Mouse (Mus musculus) mouse embryonic stem cell (cell line): ENCODE data around the gene Tulp3.

Experiments used
- in situ Hi-C, 2 experiments: fragments of 300-500 bp; cut with MboI; formaldehyde crosslinking; loops; 1 replicate in 1 of 2; 3 replicates in 1 of 2; pipeline ENCODE4 v1.14.3; 2019 to 2020; ENCODE audit warnings: low sequenced_read_pairs in 2 of 2, low pct_unique_long_range_greater_than_20kb in 1 of 2, mixed read lengths in 1 of 2; ENCODE audit not compliant: unreplicated experiment in 1 of 2

The Tulp3 gene

GRCm38 (mm10) chr6:128363007-128363825, 7.6 kb upstream of the Tulp3 start:
- in situ Hi-C loops = no loop called here

- in situ Hi-C loops = no loop called here
Observed at GRCm38 (mm10) chr6:128362381-128363006, 6.8 kb upstream of the Tulp3 start, which contains the start of the genes Rhno1 and Foxm1. Gene Rhno1 (minus strand): TSS chr6:128362911. Gene Foxm1 (plus strand): TSS chr6:128362967.

GRCm38 (mm10) chr6:128361901-128362300, 6.2 kb upstream of the Tulp3 start:
- in situ Hi-C loops = no loop called here

GRCm38 (mm10) chr6:128358999-128359398, 3.3 kb upstream of the Tulp3 start:
- in situ Hi-C loops = loop anchor here in 1 of 2 experiments (5.0 kb wide), 1 partner anchor 42 kb away; no protein-coding TSS in a partner anchor

- in situ Hi-C loops = loop anchor here in 1 of 2 experiments (5.0 kb wide), 1 partner anchor 38 kb away; no protein-coding TSS in a partner anchor
Observed at GRCm38 (mm10) chr6:128355201-128355681, 410 bp downstream of the Tulp3 start.

- in situ Hi-C loops = loop anchor here in 1 of 2 experiments (5.0 kb wide), 1 partner anchor 37 kb away; no protein-coding TSS in a partner anchor
Observed at GRCm38 (mm10) chr6:128354140-128354539, 1.5 kb downstream of the Tulp3 start.

- in situ Hi-C loops = loop anchor here in 1 of 2 experiments (5.0 kb wide), 1 partner anchor 32 kb away; no protein-coding TSS in a partner anchor
Observed at GRCm38 (mm10) chr6:128349711-128350110, 5.9 kb downstream of the Tulp3 start.

- in situ Hi-C loops = no loop called here
Observed at GRCm38 (mm10) chr6:128346782-128347181, 8.9 kb downstream of the Tulp3 start.

- in situ Hi-C loops = no loop called here
Observed at GRCm38 (mm10) chr6:128345623-128346022, 10.0 kb downstream of the Tulp3 start.

- in situ Hi-C loops = no loop called here
Observed at GRCm38 (mm10) chr6:128341956-128342723, 13.5 kb downstream of the Tulp3 start.

GRCm38 (mm10) chr6:128338876-128339275, 16.8 kb downstream of the Tulp3 start:
- in situ Hi-C loops = no loop called here

- in situ Hi-C loops = no loop called here
Observed at GRCm38 (mm10) chr6:128337467-128337866, 18.2 kb downstream of the Tulp3 start.

GRCm38 (mm10) chr6:128334397-128335124, 21.1 kb downstream of the Tulp3 start:
- in situ Hi-C loops = no loop called here

- in situ Hi-C loops = loop anchor here (5.0 kb wide), 2 partner anchors 34 to 39 kb away; partner anchors contain the start of gene Tulp3 (in 1 of the 2)
Observed at GRCm38 (mm10) chr6:128318317-128318716, 37.3 kb downstream of the Tulp3 start.

GRCm38 (mm10) chr6:128315597-128315996, 40.1 kb downstream of the Tulp3 start:
- in situ Hi-C loops = loop anchor here (5.0 kb wide), 2 partner anchors 37 to 42 kb away; partner anchors contain the start of gene Tulp3 (in 1 of the 2)

GRCm38 (mm10) chr6:128314796-128315195, 40.9 kb downstream of the Tulp3 start:
- in situ Hi-C loops = loop anchor here (5.0 kb wide), 2 partner anchors 38 to 43 kb away; partner anchors contain the start of gene Tulp3 (in 1 of the 2)

GRCm38 (mm10) chr6:128308311-128308710, 47.3 kb downstream of the Tulp3 start:
- in situ Hi-C loops = no loop called here

GRCm38 (mm10) chr6:128304801-128305200, 50.9 kb downstream of the Tulp3 start:
- in situ Hi-C loops = loop anchor here (5.0 kb wide), 2 partner anchors 68 to 118 kb away; no protein-coding TSS in a partner anchor
